Mouse (Mus musculus): ENCODE measurements around the gene Fam72a.

The Fam72a gene

DNA sequence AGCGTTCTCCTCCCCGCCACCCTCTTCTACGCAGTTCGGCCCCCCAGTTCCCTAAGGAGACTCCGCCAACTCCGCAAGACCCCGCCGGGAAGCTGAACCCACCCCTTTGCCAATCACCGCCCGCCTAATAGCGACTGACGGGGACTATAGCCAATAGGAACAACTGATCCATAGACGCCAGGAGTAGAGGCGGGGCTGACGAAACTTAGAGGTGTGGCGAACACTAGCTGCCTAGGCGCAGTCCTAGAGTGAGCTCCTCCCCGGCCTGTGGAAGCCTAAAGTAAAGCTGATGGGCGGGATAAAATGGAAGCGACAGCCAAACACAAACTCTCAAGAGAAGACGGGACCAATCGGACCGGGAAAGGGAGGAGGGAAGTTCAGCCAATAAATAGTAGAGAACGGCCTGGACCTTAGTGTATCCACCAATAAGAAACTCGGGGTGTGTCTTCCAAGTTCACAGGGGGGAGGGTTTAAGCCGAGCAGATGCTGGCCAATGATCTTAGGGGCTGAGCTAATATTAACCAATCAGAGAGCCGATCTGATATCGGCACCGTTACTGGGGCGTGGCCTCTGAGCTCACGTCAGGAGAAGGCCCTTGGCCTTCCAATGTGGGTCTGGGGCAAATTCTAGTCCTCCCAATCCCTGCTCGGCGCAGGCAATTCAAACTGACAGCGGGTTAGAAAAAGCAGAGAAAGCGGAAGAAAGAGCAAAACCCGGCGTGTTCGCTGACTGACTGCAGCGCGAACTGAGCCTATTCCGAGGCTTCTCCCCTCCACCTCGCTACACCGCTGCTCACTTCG is at the start of gene Fam72a, which contains the start of gene Srgap2:
Fam72a (plus strand) TSS at position 623 of the 800 bp plus-strand sequence.
Srgap2 (minus strand) TSS at position 72 of the 800 bp plus-strand sequence.
- DNase-seq: peak; percentile 92 to 94

DNA sequence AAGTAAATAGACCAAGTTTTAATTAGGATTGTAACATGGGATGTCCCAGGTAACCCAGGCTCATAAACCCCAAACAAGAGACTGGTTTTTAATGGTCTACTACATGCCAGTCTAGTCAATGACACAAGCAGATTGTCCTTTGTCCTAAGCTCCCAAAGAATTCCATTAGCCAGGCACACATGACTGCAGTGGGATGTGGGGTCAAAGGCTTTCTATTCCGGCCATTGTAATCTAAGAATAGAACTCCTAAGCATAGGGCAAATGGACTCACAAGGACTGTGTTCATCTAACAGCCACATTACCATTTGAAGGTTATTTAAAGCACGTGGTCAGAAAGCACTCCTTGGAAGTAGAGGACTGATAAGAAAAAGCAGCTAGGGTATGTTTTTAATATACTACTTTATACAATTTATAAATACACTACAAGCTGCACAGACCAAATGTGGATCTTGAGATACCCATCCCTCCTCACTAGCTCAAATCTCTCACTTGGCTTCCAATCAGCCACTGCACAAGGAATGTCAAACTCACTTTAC is 48.9 kb upstream of the Fam72a start:
- no peak for DNase-seq

DNA sequence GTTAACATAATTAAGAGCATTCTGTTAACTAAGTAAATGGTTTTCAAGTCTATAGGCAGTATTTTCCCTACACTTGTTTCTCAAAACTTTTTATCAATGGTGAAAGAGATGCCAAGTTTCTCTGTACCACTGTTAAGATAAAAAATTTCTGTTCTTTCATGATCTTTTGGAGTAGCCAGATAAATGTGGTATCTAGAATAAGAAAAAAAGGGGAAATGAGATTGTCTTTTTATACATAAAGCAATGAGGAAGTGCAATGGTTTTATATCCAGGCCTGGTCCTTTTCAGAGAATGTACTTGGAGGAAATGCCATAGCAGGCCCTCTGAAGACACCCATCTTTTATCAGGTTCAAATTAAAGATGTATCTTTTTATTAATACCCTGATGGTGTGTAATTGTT is 46.3 kb upstream of the Fam72a start:
- DNase-seq: no peak

DNA sequence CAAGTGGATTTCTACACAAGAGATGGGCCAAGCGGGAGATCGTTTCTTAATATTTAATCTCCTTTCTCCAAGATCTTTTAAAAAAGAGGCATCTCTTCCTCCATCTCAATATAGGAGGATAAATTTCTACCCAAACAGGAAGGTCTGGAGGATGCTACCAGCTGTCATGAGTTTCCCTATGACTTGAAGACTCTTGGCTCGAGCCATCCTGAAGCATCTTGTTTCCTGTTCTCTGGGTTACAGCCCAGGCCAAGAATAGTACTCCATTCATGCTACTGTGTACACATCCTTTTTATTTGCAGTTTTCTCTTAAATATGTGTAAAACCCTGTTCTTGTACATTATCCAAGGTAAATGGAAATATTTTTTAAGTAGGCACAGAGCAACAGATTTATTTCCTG is 45.5 kb upstream of the Fam72a start:
- no peak for DNase-seq

DNA sequence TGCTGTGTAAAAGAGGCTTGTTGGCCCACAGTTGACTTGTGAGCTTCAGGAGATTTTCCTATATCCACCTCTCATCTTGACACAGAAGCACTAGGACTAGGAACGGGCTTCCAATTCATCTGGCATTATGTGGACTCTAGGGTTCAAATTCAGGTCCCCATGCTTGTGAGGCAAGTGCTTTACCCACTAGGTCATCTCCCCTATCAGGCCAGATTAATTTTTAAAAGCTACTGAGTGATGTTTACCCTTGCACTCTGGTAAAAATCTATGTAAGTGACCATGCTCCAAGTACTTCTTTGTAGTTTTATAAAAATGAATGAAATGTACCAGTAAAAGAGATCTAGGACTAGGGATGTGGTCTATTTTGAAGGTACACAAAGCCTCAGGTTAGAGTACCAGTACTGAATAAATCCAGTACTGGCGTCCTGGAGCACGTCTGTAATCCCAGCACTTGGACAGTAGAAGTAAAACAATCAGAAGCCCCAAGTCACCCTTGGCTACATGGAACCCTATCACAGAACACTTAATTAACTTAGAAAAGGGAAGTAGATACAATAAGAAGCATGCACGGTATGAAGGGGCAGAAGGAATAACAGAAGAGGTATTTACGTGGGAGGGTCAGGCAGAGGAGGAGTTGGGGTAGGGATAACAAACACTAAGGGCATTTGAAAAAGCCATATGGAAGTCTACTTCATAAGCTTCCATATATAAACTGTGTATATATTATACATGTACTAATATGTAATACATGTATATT is 41.4 kb upstream of the Fam72a start:
- DNase-seq: no peak

GRCm38 (mm10) chr1:131489312-131489711 is 38.4 kb upstream of the Fam72a start:
- DNase-seq: no peak

DNA sequence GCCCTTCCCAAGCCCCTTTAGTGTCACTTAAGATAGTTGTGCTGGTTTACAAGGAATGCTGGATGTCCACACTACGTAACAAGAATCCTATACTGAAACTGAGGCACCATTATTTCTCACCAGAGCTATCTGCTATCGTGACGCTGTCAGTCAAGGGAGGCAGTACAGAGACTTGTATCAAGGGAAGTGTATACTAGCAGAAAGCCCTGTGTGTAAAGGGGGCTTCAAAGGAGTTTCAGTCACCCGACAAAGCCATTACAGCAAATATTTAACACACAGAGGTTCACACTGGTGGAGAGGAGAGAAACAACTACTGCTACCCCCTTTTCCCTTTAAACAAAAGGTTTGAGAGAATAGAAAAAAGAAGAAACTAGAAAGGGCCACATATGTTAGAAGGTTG is 36.1 kb upstream of the Fam72a start:
- DNase-seq: no peak

DNA sequence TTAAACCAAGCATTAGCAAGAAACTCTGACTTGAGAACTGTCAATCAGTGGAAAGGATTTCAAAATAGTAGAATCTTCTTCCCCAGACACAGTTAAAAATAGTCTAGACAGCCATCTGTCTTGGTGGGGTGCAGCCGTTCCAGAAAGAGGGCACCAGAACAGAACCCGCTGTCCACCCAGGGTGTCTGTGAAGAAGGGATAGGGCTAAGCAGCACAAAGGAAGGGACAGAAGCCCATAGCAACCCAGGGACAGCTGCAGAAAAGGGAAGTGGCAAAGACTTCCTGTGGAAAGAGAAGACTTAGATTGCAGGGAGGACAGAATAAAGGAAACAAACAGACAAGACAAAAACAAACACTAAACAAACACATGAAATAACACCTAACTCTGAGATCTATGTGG is 35.3 kb upstream of the Fam72a start:
- DNase-seq: peak in 1 of 2 experiments; percentile 15

GRCm38 (mm10) chr1:131493966-131494898 is 33.5 kb upstream of the Fam72a start:
- no peak for DNase-seq

DNA sequence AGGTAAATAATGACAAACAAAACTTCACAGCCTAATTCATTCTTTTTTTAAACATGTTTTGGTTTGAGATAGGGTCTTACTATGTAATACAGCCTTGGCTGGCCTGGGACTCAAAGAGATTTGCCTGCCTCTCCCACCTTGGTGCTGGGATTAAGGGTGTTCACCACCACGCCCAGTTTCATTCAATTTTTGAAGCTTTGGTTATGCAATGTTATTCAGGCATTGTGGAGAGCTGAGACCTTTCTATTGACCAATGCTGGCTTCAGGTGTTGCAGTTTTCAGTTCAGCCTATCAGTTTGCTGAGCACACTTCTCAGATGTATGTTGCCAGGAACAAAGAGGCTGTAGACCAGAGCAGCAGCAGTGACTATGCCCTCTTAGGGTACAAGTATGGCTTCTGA is 29.5 kb upstream of the Fam72a start:
- DNase-seq: no peak

DNA sequence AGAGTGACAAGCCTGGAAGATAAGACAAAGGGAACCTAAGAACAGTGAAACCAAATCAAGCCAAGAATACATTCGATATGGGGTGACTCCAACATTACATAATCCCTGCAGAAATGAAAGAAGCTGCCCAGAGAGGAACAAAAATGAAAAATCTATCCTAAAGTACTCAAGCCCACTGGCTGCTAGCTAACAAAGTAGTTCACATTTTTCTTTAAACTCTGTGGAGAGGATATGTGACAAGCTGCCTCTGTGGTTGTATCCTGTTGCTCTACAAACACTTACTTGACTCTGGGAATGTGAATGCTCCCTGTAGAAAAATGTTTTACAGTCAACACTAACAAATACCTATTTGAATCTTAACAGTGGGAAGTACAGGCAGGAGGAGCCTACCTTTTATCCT is 26.0 kb upstream of the Fam72a start:
- DNase-seq: no peak

DNA sequence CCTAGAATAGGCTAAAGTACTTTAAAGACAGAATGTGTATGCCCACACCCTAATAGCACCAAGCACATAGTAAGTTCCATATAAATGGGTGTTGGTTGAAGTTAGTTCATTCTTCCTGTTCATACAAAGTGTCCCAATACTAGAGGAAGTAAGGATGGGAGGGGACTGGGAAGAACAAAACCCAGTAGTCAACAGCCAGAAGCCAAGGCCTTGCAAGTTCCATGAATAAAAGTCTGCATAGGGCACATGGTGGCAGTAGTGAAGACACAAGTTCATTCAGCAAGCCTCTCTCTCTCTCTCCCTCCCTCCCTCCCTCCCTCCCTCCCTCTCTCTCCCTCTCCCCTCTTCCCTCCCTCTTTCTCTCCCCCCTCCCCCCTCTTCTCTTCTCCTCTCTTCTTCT is 16.6 kb upstream of the Fam72a start:
- no peak for DNase-seq

GRCm38 (mm10) chr1:131511661-131512500 is 15.8 kb upstream of the Fam72a start:
- DNase-seq: no peak

- DNase-seq: no peak
Observed at GRCm38 (mm10) chr1:131513136-131513535, 14.6 kb upstream of the Fam72a start.

- no peak for DNase-seq
Observed at GRCm38 (mm10) chr1:131514197-131514596, 13.5 kb upstream of the Fam72a start.

DNA sequence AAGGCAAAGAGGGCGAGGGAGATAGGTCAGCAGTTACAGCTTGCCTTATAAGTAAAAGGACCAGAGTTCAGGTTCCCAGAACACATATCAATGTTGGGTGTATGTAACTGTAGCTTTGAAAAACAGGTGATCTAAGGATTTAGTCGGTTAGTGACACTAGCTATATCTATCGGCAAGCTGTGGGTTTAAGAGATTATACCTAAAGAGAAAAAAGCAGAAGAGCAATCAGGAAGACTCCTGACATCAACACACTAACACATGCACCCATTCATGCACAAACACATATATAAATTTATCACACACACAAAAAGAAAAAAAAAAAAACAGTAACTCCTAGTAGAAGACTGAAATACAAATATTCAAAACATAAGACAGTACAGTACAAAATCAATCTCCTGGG is 11.1 kb upstream of the Fam72a start:
- DNase-seq: no peak

DNA sequence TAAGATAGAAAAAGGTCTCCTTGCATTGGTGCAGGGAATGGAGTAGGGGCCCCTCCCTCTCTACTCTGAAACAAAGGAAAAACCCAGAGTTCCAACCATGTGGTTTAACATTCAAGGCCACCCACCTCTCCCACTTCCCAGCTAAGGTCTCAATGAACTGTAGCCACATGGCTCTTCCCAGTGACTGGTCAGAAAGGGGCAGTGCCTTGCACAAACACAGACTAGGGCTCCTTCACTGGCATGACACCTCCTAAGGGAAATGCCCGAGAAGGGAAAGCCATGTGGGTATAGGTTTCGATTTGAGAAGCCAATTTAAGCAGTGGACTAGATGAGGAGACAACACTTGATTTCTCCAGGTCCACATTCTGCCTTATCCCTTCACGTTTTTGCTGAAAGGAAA is 3.9 kb upstream of the Fam72a start:
- no peak for DNase-seq

DNA sequence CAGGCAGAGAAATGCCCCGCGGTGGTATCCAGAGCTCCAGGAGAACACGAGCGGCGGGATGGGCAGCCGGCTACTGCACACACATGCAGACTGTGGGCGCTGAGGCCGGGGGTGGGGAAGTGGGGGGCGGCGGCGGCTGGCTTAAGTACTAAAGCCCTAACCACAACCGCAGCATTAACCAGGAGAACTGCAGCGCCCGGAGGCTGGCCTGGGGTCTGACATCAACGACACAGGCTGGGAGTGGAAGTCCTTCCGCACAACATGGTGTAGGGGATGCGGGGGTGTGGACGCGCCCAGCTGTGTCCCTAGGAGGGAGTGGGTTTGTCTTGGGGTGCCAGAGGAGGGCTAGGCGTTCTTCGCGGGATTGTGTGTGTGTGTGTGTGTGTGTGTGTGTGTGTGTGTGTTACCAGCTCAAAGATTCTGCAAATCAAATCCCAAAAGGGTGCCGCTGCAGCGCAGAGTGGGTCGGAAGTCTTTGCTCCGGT is 2.6 kb upstream of the Fam72a start:
- DNase-seq: peak; percentile 42 to 43

DNA sequence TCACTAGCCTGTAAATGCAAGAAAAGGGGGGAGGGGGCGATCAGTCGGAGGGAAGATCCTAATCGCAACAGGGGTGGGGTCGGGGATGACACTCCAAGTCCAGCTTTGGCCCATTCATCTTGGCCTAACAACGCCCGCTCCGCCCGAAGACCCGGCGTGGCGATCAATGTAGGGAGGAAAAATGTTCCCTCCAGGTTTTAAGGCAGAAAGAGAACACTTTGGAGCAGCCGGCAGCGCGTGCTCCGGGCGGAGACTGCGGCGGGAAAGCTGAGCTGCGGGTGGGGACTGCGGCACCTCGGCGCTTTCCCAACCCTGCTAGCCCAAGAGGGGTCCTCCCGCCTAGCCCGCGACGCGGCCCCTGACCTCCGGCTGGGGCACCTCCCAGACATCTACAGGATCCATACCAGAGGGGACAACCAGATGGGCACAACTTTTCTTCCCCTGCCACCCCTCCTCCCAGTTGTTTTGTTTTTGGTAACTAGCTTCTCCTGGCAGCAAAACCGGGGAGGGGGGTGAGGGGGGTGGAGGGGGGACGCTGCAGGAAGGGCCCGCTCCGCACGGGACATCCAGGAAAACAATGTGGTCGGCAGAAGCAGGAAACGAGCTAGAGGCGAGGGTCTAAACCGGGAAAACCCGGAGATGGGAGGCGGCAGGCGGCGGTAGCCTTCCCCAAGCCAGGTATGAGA is 2.0 kb upstream of the Fam72a start:
- DNase-seq: peak; percentile 17 to 24

DNA sequence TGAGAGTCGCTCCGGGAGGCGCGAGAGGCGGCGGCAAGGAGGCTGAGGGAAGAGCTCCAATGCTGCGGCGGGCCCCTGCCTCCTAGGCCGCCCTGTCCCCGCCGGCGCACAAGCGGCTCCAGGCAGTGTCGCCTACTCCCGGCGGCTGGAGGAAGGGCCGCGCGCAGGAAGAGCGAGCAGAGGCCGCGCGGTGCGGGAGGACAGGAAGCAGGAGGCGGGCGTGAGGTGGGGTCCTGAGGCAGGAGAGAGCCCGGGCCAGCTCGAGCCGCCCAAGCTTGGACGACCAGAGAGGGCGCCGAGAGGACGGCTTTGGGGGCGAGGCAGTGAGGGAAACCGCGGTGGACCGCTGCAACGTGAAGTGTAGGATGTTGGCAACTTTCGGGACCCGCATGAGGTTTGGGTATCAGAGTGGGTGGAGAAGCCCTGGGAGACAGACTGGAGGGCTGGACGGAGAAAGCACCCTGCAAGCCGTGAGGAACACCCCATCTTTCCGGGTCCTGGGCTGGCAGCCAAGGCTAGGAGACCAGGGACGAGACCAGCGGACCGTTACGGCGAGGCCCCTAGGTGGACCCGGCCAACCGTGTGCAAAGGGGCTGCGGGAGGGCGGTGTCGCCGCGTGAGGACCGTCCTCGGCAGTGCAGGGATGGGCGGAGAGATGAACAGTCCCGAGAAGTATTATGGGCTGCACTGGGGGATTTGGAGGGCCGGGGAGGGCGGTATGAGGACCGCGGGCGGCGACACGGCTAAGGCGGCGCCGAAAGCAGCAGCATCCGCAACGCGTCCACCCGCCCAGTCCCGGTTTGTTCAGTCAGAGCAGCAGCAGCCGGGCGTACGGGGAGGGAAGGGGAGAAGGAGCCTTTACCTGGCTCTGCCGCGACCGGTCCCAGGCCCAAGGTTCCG is 1.1 kb upstream of the Fam72a start:
- DNase-seq: peak; percentile 42 to 61
